Mouse (Mus musculus): Measurements from ENCODE around the gene Actn4.

Gene Actn4

DNA sequence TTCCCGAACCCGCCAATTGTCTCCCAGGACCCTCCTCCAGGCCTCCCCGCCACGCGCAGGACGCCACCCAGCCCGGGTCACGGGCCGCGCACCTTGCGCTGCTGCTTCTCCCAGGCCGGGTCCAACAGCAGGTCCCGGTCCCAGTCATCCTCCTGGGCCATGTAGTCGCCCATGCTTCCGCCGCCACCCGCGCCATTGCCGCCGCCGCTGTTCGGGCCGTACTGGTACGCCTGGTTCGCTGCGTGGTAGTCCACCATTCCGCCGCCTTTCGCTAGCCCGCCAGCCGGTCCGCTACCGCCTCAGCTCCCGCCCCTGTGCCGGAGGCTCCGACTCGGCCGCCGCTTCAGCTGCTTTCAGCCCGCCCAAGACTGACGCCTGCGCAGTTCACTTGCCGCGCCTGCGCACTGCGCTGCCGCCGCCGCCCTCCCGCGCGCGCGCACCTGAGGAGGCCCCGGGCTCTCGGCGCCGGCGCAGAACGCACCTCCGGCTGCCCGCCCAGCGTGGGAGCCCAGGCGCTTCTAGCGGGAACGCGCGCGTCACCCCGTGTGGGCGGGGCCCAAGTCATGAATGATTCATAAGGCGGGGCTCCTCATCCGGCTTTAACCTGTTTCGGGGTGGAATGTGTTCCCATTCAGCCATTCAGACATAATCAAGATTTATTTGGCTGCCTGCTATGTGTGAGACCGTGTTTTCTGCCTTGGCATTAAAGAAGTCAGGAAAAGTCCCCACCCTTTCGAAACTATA lies at the start of gene Actn4:
Actn4 (minus strand) TSS at position 414 of the 744 bp plus-strand sequence.
- peak; percentile 99 for DNase-seq (ENCODE audit: low read depth)

DNA sequence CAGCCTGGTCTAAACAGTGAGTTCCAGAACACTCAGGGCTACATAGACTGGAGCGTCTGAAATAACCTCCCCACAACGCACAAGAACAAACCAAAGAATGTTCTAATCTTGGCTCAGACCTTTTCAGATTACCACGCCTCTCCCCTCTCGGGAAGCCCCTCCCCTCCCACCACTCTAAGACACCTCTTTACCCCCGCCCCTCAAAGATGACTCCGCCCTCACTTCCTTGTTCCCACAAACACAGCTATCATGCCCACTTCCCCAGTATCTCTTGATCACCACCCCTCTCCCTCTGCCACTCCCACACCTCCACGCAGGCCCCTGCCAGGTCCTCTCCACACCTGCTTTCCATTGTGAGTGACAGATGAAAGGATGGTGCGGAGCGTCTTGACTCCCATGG lies 46.6 kb upstream of the Actn4 start:
- DNase-seq (ENCODE audit: low read depth): no peak

DNA sequence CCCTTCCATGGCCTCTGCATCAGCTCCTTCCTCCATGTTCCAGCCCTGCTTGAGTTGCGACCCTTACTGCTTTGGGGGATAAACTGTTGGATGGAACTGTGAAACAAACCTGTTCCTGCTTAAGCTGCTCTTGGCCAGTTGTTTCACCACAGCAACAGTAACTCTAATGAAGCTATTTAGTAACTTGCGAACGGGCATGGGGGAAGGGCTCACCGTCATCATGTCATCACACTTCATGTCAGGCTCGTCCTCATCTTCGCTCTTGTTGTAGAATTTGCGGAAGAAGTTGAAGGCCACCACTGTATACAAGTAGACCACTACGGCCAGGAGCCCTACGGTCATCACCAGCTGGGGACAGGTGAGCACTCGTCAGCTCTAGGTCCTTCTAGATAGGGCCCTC lies 46.0 kb upstream of the Actn4 start:
- no peak for DNase-seq (ENCODE audit: low read depth)

DNA sequence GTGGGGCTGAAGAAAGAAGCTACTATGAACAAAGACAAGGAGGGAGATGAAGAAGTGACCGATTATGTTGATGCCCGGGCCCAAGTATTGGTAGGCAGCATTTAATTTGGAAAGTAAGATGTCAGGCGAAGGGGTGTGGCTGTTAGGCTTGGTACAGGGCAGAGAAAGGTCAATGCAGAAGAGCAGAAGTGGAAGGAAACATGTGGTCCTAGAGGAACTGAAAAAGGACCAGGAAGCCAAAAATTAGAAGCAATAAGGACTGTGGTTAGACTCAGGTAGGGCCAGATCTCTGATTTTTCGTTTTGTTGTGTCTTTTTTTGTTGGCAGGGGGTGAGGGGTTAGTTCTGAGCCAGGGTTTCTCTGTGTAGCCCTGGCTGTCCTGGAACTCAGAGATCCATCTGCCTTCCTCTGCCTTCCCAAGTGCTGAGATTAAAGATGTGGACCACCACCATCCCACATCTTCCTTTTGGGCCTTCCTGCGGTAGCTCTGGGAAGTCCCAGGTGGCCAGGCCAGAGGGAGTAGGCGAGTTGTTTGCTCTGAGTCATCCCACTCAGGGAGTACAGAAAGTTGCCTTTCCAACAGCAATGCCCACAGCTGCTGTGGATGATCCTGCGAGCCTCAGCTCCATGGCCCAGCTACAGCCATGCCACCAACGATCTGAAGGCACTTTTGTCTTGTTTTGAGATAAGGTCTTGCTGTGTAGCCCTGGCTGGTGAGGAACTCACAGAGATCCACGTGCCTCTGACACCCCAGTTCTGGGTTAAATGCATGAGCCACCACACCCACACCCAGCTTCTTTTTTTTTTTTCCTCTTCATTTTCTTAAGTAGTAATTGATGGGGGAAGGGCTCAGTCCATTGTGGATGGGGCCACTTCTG lies 45.3 kb upstream of the Actn4 start:
- DNase-seq (ENCODE audit: low read depth): no peak

DNA sequence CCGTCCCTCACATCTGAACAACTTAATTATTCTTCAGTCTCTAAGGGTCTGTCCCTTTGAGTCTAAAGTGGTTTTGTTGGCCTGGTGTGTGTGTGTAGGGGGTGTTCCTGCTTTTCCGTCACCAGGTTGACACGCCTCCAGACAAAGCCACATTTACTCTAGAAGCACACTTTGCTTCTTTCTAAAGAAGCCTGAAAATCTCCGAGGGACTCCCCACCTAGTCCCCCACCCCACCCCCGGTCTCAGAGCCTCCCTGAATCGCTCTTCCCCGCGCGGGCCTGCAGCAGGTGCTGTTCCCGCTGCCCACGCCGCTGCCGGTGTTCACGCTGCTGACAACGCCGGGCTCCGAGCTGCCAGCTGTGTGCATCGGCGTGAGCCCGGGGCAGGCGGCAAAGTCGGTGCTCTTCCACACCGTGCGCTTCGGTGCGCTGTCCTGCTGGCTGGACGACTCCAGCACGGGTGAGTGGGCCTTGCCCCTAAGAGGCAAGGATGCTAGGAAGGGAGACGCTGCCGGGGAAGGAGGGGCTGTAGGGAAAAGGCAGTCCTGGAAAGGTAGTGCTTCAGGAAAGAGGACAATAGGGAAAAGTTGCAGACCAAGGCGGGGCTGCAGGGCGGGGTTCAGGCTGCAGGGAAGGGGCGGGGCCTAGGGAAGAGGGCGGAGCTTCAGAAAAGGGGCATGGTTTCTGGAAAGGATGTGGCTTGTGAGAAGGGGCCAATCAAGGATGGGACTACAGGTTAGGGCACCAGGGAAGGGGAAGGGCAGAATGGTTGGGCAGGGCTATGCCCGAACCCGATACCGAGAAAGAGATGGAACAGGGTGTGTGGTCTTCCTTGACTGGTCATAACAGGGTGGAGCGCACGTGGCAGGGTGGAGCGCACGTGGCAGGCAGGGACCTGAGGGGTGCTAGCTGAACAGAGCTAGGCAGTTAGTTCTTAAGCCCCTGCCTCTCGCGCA lies 38.8 kb upstream of the Actn4 start:
- peak; percentile 82 for DNase-seq (ENCODE audit: low read depth)

DNA sequence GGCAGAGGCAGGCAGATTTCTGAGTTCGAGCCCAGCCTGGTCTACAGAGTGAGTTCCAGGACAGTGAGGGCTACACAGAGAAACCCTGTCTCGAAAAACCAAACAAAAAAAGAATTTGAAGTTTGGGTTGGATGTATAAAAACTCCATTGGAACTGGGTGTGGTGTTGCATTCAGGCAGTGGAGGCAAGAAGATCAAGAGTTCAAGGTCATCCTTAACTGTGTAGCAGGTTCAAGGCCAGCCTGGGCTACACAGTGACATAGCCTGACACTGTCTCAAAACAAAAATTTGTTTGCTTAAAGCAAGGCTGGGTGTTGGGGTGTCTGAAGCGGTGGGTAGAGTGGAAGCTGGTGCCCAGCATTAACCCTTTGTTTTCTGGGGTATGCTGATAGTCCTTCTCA lies 31.3 kb upstream of the Actn4 start:
- DNase-seq (ENCODE audit: low read depth): no peak

DNA sequence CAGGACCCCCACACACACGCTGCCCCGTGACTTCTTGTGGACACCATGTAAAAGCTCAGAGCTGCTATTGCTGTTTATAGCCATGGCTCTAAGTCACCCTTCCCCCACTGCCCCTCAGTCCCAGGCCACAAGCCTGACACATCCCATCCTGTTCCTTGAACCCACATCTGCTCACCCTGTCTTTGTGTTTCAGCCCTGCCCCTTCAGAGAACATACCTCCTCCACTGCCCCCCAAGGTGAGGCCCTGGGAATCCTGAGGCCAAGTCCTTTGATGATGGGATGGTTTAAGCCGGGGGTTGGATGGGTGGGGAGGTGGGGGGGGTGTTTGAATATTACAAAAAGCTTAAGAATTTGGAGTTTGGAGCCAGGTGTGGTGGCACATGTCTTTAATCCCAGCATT lies 30.9 kb upstream of the Actn4 start:
- DNase-seq (ENCODE audit: low read depth): no peak

DNA sequence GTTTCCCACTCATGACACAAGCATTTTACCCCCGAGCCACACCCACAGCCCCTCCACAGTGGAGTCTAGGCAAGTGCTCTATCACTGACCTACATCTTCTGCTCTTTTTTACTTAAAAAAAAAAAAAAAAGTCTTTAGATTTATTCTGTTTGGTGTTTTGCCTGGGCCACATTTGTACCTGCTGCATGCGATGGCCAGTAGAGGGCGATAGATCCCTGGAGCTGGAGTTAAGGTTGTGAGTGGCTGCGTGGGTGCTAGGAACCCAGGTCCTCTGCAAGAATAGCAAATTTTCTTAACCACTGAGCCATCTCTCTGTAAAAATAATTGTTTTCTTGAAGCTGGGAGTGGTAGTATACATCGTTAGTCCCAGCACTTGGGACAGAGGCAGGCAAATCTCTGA lies 29.5 kb upstream of the Actn4 start:
- no peak for DNase-seq (ENCODE audit: low read depth)

DNA sequence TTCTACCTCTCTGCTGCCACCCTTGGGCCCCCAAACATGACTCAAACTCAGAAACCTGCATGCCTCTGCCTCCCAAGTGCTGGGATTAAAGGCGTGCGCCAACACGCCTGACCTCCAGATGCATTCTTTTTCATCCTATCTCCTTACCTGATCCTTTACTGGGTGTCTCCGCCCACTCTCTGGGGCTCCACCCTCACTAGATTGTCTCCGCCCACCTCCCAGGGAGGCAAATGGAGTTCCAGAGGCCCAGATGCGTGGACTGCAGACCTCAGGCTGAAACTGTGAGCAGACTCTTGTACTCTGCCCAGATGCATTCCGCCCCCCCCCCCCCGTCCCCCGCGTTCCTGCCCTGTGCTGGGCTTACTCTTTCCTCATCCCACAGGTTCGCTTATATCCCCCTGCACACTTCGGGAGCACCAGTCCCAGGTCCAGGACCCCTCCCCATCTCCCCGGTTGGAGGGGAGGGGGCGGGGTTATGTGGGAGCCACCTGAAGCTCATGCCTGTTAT lies 28.7 kb upstream of the Actn4 start:
- no peak for DNase-seq (ENCODE audit: low read depth)

DNA sequence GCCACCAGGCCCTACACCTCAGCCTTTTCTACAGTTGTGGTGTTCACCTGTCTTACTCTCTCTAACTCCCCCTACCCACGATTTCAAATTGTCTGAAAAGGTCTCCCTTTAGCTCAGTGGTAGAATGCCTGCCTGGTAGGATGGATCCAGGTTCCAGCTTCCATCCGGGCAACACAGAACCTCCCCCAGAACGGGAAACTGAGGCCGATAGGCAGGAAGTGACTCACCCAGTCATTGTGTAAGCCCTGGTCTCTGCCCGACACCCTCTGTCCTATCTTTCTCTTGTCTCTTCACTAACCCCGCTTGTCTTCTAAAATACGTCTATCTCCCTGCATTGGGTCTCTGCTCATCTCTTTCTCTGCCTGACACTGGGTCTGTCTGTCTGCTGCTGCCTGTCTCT lies 23.1 kb upstream of the Actn4 start:
- DNase-seq (ENCODE audit: low read depth): no peak

DNA sequence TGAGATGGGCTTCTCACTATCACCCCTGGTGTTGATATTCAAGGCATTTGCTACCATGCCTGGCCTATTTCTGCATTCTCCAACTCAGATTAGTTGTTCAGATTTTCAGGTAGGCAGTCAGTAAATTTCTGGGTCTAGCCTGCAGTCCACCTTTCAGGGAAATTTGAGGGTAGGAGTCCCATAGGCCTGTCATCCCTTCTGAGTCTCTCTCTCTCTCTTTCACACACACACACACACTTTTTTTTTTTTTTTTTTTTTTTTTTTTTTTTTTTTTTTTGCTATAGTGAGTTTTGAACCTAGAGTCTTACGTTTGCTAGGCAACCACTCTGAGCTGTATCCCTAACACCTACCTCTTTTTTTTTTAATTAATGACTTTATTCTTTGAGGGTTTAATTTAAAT lies 22.3 kb upstream of the Actn4 start:
- DNase-seq (ENCODE audit: low read depth): no peak

DNA sequence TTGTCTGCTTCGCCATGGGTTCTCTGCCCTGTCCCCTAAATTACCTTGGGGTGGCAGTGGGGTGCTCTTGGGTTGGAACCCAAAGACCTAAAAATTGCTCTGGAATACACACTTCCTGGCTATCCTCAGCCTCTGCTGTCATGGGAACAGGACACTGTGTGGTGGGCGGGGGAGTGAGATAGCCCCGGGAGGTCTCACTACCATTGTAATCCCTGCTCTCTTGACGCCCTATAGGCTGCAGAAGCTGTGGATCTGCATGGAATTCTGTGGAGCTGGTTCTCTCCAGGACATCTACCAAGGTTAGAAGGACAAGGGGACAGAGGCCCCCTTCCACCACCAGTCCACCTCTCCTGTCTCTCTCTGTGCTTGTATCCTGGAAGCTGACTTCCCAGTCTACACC lies 21.7 kb upstream of the Actn4 start:
- DNase-seq (ENCODE audit: low read depth): no peak

DNA sequence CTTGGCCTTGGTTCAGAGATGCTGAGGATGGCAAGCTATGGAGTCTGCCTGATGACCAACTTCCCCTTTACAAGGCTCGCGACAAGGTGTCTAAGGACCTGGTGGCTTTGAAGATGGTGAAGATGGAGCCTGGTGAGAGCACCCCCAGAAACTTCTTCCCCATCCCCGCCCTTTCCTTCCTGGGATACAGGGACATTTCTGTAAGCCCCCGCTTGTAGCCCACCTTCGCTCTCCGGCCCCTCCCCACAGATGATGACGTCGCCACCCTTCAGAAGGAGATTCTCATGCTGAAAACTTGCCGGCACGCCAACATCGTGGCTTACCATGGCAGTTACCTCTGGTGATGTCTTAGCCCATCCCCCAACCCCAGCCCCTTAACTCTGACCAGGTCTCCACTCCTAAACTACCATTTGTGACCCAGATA lies 21.0 kb upstream of the Actn4 start:
- no peak for DNase-seq (ENCODE audit: low read depth)

DNA sequence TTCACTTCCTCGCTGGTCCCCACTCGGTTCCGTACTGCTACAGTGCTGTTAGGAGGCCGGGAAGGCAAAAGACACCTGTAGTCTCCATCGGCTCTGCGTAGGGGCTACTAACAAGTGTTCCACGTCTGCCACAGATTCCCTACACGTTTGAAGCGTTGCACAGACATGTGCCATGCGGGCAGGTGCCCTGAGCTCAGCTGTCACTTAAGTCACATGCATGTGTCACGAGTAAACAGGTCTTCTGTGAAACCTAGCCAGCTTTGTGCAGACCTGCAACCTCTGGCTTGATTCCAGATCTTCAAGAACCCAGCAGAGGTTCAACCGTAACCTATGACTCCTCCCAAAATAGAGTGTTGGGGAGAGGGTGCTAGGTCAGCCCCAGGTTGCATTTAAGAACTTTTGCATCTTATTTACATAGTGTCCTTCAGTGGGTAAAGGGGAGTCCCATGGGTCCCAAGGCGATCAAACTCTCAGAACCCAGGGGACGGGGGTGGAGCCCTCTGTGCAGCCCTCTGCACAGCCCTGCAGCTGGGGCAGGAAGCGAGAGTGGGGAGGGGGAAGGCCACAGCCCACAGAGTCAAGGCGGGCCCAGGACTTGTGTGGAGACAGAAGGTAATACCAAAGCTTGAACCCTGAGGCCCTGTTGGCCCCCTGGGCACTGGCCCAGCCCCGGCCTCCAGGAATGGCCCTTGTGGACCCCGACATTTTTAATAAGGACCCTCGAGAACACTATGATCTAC lies 20.3 kb upstream of the Actn4 start:
- no peak for DNase-seq (ENCODE audit: low read depth)

DNA sequence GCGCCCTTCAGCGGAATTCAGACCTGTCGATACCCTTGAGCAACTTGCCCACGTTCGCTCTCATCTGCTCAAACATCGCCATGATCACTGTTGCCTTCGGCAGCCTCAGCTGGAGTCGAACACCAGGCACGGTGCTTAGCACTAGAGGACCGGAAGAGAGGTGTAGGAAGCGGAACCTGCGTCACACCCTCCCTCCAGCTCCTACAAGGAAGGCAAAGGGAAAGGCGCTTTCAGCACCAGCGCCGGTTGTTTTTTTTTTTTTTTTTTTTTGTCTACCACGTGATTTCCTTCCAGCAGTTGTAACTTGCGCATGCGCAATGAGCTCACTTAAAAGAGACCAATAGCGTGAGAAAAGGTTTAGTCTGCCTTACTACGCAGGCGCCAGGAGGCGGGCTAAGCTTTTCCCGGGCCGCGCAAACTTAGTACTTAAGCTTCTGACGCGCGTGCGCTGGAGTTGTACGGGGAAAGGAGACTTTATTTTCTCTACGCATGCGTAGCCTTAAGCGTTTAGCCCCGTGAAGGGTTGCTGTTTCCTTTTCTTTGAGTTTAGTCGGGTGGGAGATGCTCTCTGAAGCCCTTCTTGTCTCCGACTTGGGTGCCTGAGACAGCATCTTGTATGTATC lies 19.6 kb upstream of the Actn4 start, which contains the start of the genes Eif3k and Map4k1:
Eif3k (minus strand) TSS at position 214 of the 623 bp plus-strand sequence.
Map4k1 (plus strand) TSS at position 400 of the 623 bp plus-strand sequence.
- peak; percentile 100 for DNase-seq (ENCODE audit: low read depth)

DNA sequence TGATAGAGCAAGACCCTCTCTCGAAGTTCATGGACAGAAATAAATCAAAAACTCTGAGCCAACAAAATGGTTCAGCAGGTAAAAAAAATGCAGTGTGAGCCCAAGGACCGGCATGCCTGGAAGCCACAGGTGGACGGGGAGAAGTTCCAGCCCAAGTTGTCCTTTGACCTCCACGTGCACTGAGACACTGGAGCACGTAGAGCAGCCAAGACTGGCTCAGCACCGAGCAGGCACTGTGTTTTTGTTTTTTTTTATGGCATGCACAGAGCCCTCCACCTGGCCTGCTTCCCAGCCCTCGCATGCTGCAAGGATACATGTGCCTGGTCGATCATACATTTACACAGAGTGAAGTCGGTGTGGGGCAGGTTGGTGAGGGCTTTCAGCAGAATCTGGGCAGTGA lies 15.4 kb upstream of the Actn4 start:
- DNase-seq (ENCODE audit: low read depth): no peak

DNA sequence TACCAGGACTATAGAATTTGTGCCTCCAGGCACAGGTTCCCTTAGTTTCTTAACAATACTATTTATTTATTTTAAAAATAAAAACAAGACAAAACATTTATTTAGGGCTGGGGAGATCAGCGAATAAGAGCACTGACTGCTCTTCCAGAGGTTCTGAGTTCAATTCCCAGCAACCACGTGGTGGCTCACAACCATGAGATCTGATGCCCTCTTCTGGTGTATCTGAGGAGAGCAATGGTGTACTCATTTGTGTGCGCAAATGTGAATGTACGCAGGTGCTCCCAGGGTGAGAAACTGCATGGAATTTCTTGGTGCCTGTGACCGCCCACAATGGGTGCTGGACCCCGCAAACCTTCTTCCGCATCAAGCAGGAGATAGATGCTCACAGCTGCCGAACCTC lies 10.9 kb upstream of the Actn4 start:
- DNase-seq (ENCODE audit: low read depth): no peak

DNA sequence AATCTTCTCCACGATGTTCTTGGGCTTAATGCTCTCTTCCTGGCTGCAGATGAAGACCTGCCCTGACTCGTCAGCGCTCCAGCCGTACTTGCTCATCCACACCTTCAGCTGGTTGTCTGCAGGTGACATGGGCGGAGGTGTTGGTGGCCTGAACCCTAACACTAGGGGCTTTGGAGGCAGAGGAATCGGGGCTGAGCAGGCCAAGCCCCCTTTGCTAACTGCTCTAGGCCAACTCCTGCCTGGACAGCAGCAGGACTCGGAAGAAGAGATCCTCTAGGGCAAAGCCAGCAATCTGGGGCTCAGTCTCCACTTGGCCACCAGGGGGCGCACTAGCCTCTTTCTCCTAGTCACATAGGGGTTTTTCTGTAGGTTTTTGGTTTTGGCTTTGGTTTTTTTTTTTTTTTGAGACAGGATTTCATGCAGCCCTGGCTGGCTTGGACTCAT lies 10.4 kb upstream of the Actn4 start:
- peak; percentile 65 for DNase-seq (ENCODE audit: low read depth)

DNA sequence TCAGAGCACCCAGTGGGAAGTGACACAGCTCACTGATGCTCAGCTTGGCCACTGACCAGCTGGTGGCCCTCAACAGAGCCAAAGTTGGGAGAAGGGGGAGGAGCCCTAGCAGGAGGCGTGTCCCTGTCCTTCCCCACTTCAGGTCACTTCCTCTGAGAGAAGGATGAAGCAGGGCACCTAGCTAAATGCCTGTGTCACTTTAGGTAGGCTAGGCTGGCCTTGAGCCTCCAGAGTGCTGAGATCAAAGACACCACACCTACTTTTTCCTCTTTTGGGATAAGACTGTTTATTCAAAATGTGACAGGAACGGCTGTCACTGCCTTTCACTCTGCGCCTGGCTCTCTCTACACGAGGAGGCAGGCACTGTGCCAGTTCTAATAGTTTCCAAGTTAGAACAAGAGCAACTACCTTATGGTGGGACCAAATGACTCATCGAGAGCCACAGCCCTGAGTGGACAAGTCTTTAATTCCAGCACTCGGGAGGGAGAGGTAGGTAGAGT lies 9.7 kb upstream of the Actn4 start:
- no peak for DNase-seq (ENCODE audit: low read depth)

DNA sequence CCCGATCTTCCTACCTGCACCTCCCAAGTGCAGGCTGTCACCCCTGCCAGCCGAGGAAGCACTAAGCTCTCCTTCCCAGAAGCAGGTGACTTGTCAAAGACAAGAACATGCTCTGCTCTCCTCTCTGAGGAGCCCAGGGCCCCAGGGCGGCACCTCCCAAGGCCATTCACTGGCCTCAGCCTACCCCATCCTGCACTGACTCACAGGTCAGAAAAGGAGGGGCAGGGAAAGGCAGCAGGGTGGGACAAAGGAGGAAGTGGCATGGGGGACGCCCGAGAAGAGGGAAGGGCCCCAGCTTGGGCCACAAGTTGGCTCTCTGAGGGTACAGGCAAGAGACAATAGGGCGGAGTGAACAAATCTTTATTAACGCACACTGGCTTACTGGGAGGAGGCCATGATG lies 8.9 kb upstream of the Actn4 start:
- no peak for DNase-seq (ENCODE audit: low read depth)
